Mouse (Mus musculus) CD4-positive, CD25-positive, alpha-beta regulatory T cell (primary cell): ENCODE measurements around the gene Slc19a2. TPM values are rescaled to one million over a fixed set of nuclear protein-coding genes. Genes with fewer than 3 reads are reported as not detected.

Source experiments
- polyA plus RNA-seq: library from polyadenylated mRNA; unstranded; fragments of 100-300 nt; shearing (Covaris generic); gene quantifications from one replicate; pipeline ENCODE4 v1.2.1, GENCODE M21; 2017

The Slc19a2 gene
- 6.3 TPM for polyA plus RNA-seq

GRCm38 (mm10) chr1:164248465-164249331, at the start of gene Slc19a2:
Slc19a2 (plus strand) TSS chr1:164249046.

GRCm38 (mm10) chr1:164275455-164275954, 26.7 kb downstream of the Slc19a2 start, which contains the start of gene Ccdc181:
Ccdc181 (plus strand) TSS chr1:164275585.

GRCm38 (mm10) chr1:164303821-164304220, 55.0 kb downstream of the Slc19a2 start, which contains the start of gene Nme7:
Nme7 (plus strand) TSS chr1:164304121.

GRCm38 (mm10) chr1:164307124-164307751, 58.4 kb downstream of the Slc19a2 start, which contains the start of gene Blzf1:
Blzf1 (minus strand) TSS chr1:164307489.

Other genes starting within 250 kb of the Slc19a2 start
- 0.66 TPM for gene Sele, start 200.8 kb upstream of the Slc19a2 start, polyA plus RNA-seq
- gene Sell, start 187.1 kb upstream of the Slc19a2 start, polyA plus RNA-seq: 1,155 TPM
- gene Selp, start 133.8 kb upstream of the Slc19a2 start, polyA plus RNA-seq: 5.9 TPM
- gene F5, start 97.2 kb upstream of the Slc19a2 start, polyA plus RNA-seq: 0.06 TPM
- gene Ccdc181, start 26.5 kb downstream of the Slc19a2 start, polyA plus RNA-seq: 7.8 TPM
- gene Nme7, start 55.1 kb downstream of the Slc19a2 start, polyA plus RNA-seq: 12.2 TPM
- gene Blzf1, start 58.4 kb downstream of the Slc19a2 start, polyA plus RNA-seq: 16.5 TPM
- 41.7 TPM for gene Atp1b1, start 209.3 kb downstream of the Slc19a2 start, polyA plus RNA-seq